Mouse (Mus musculus) macrophage (primary cell): Measurements from ENCODE around the gene B230217C12Rik. TPM values are rescaled to one million over a fixed set of nuclear protein-coding genes. Genes with fewer than 3 reads are reported as not detected.

Experiments
- H3K27ac ChIP-seq: fragments of 350-480 bp; formaldehyde crosslinking; 2 replicates; pipeline ENCODE4 v1.9.0; 2021
- H3K36me3 ChIP-seq: fragments of 350-480 bp; formaldehyde crosslinking; 2 replicates; pipeline ENCODE4 v1.9.0; 2021; ENCODE audit errors: inconsistent target
- H3K4me3 ChIP-seq: fragments of 350-480 bp; formaldehyde crosslinking; 2 replicates; pipeline ENCODE4 v1.9.0; 2021; ENCODE audit errors: inconsistent target
- H3K79me2 ChIP-seq: fragments of 350-480 bp; formaldehyde crosslinking; 2 replicates; pipeline ENCODE4 v1.9.0; 2021; ENCODE audit errors: inconsistent target
- WGBS: methylation state at CpG from one replicate; pipeline ENCODE4 v1.1.7; 2026; ENCODE audit warnings: inconsistent platforms; ENCODE audit not compliant: missing documents; 5-methylcytosine and 5-hydroxymethylcytosine counted together
- polyA plus RNA-seq: library from polyadenylated mRNA; stranded (reverse); fragments of 250-400 nt; gene quantifications from 3 replicates; pipeline ENCODE4 v1.2.4, GENCODE M21; 2018; ENCODE audit warnings: inconsistent platforms
- total RNA-seq, 78 experiments: library from RNA; depleted of rRNA; stranded (reverse); fragments of 250-400 nt; gene quantifications; 1 replicate in 9 of 78; 2 replicates in 24 of 78; 3 replicates in 43 of 78; 4 replicates in 2 of 78; pipeline ENCODE4 v1.2.4; 2018; ENCODE audit warnings: inconsistent platforms in 56 of 78

Gene B230217C12Rik
- total RNA-seq (2018; cell fraction: chromatin; rRNA removed), result 1 to 10 TPM in 5 of 26 experiments, under 1 TPM in 9, not detected in 12; 0.37 to 2.5 (median 0.74) TPM
- 1 to 10 TPM in 7 of 26 experiments, under 1 TPM in 19; 0.44 to 1.3 (median 0.86) TPM for total RNA-seq (2018; cell fraction: cytosol; rRNA removed)
- 1 to 10 TPM in 6 of 26 experiments, under 1 TPM in 13, not detected in 7; 0.23 to 3.6 (median 0.78) TPM for total RNA-seq (2018; cell fraction: nucleus; rRNA removed)
- 0.68 to 1.1 TPM (median 0.72 TPM) in 3 replicates for polyA plus RNA-seq

GRCm38 (mm10) chr11:97840539-97840954 lies at the start of gene B230217C12Rik:
Gene B230217C12Rik (plus strand): TSS chr11:97840780.
- peaks cover 11% of the 10 kb centered on the region; the same call in 1 of the 2 replicates for H3K36me3 ChIP-seq
- 9% methylated on average over 6 of the region's 6 CpGs for WGBS
- H3K27ac ChIP-seq, result peak within 1 kb of the TSS; percentile 71
- H3K79me2 ChIP-seq, result peaks cover under 1% of the 10 kb centered on the region; the same call in 1 of the 2 replicates
- peak within 1 kb of the TSS; percentile 45 for H3K4me3 ChIP-seq

- Histone ChIP-seq H3K79me2 (no peaks in the 10 kb centered on the region), H3K4me3 (no peak overlapping the region), H3K36me3 (no peaks in the 10 kb centered on the region), H3K27ac (no peak overlapping the region)
- WGBS, result 8% methylated on average over 2 of the region's 2 CpGs
Observed at GRCm38 (mm10) chr11:97793165-97793564, 47.4 kb upstream of the B230217C12Rik start.

GRCm38 (mm10) chr11:97796910-97797309 lies 43.7 kb upstream of the B230217C12Rik start:
- no peaks in the 10 kb centered on the region for H3K36me3 ChIP-seq
- no peak overlapping the region for H3K4me3 ChIP-seq
- WGBS, result 8% methylated on average over 6 of the region's 6 CpGs
- H3K79me2 ChIP-seq, result peaks cover 21% of the 10 kb centered on the region
- no peak overlapping the region for H3K27ac ChIP-seq

GRCm38 (mm10) chr11:97797369-97798082 lies 43.1 kb upstream of the B230217C12Rik start:
- H3K36me3 ChIP-seq, result no peaks in the 10 kb centered on the region
- WGBS, result 85% methylated on average over 11 of the region's 15 CpGs
- no peak overlapping the region for H3K4me3 ChIP-seq
- peaks cover 27% of the 10 kb centered on the region for H3K79me2 ChIP-seq
- no peak overlapping the region for H3K27ac ChIP-seq

- H3K79me2 ChIP-seq, result peaks cover 32% of the 10 kb centered on the region
- H3K27ac ChIP-seq, result no peak overlapping the region
- H3K36me3 ChIP-seq, result no peaks in the 10 kb centered on the region
- no peak overlapping the region for H3K4me3 ChIP-seq
- WGBS, result 79% methylated on average over 8 of the region's 8 CpGs
Observed at GRCm38 (mm10) chr11:97798083-97798435, 42.5 kb upstream of the B230217C12Rik start.

GRCm38 (mm10) chr11:97798782-97799145 lies 41.8 kb upstream of the B230217C12Rik start, which contains the start of gene Lasp1:
Gene Lasp1 (plus strand): TSS chr11:97799000.
- 5% methylated on average over 11 of the region's 11 CpGs for WGBS

GRCm38 (mm10) chr11:97799146-97799993 lies 41.2 kb upstream of the B230217C12Rik start:
- H3K36me3 ChIP-seq, result no peaks in the 10 kb centered on the region

More at GRCm38 (mm10) chr11:97798782-97799145, 41.8 kb upstream of the B230217C12Rik start, which contains the start of gene Lasp1:
- peak within 1 kb of the TSS; percentile 98 for H3K4me3 ChIP-seq
- H3K36me3 ChIP-seq, result no peaks in the 10 kb centered on the region
- H3K79me2 ChIP-seq, result peaks cover 39% of the 10 kb centered on the region
- peak within 1 kb of the TSS; percentile 98 for H3K27ac ChIP-seq

GRCm38 (mm10) chr11:97799994-97800690 lies 40.4 kb upstream of the B230217C12Rik start:
- peaks cover 53% of the 10 kb centered on the region for H3K79me2 ChIP-seq
- peak overlapping the region; percentile 98 for H3K4me3 ChIP-seq
- under 1% methylated on average over 31 of the region's 43 CpGs for WGBS
- H3K36me3 ChIP-seq, result no peaks in the 10 kb centered on the region
- H3K27ac ChIP-seq, result peak overlapping the region; percentile 98

More at GRCm38 (mm10) chr11:97799146-97799993, 41.2 kb upstream of the B230217C12Rik start:
- peak overlapping the region; percentile 98 for H3K4me3 ChIP-seq
- peak overlapping the region; percentile 98 for H3K27ac ChIP-seq
- under 1% methylated on average over 58 of the region's 71 CpGs for WGBS
- H3K79me2 ChIP-seq, result peaks cover 45% of the 10 kb centered on the region

GRCm38 (mm10) chr11:97800691-97801408 lies 39.7 kb upstream of the B230217C12Rik start:
- peak overlapping the region; percentile 98 for H3K27ac ChIP-seq
- H3K79me2 ChIP-seq, result peaks cover 60% of the 10 kb centered on the region
- peak overlapping the region; percentile 98 for H3K4me3 ChIP-seq
- WGBS, result 5% methylated on average over 17 of the region's 17 CpGs
- peaks cover under 1% of the 10 kb centered on the region; the same call in 1 of the 2 replicates for H3K36me3 ChIP-seq

- H3K79me2 ChIP-seq, result peaks cover 68% of the 10 kb centered on the region
- peak overlapping the region; percentile 98 for H3K4me3 ChIP-seq
- peak overlapping the region; percentile 98 for H3K27ac ChIP-seq
- WGBS, result 71% methylated on average over 8 of the region's 8 CpGs
- H3K36me3 ChIP-seq, result peaks cover 8% of the 10 kb centered on the region; the same call in 1 of the 2 replicates
Observed at GRCm38 (mm10) chr11:97801409-97802193, 39.0 kb upstream of the B230217C12Rik start.

GRCm38 (mm10) chr11:97802194-97802470 lies 38.4 kb upstream of the B230217C12Rik start:
- Histone ChIP-seq H3K4me3 (no peak overlapping the region; the same call in 1 of the 2 replicates), H3K36me3 (peaks cover 13% of the 10 kb centered on the region; the same call in 1 of the 2 replicates), H3K79me2 (peaks cover 73% of the 10 kb centered on the region), H3K27ac (peak overlapping the region; percentile 98)
- 75% methylated on average over 1 of the region's 1 CpGs for WGBS

- Histone ChIP-seq H3K4me3 (no peak overlapping the region), H3K27ac (no peak overlapping the region), H3K79me2 (peaks cover 77% of the 10 kb centered on the region), H3K36me3 (peaks cover 14% of the 10 kb centered on the region; the same call in 1 of the 2 replicates)
- 100% methylated on average over 2 of the region's 6 CpGs for WGBS
Observed at GRCm38 (mm10) chr11:97802495-97802894, 38.1 kb upstream of the B230217C12Rik start.

GRCm38 (mm10) chr11:97803847-97804246 lies 36.7 kb upstream of the B230217C12Rik start:
- 95% methylated on average over 5 of the region's 5 CpGs for WGBS
- Histone ChIP-seq H3K79me2 (peaks cover 90% of the 10 kb centered on the region), H3K27ac (no peak overlapping the region), H3K36me3 (peaks cover 23% of the 10 kb centered on the region; the same call in 1 of the 2 replicates), H3K4me3 (no peak overlapping the region)
